13 mouse cellular contexts compared by ENCODE assay signal in genomic region chr19:41906311-41907078, GRCm38 (mm10). TPM values are rescaled to one million over a fixed set of nuclear protein-coding genes. Genes with fewer than 3 reads are reported as not detected.
A peak's percentile ranks its signal among the peaks of the same experiment; 100 is the strongest.
DNase-seq lines count a peak whose midpoint lies in the region; ATAC-seq and TF ChIP-seq lines count a peak whose summit lies in the region.
"Had no signal": no experiment of that assay in that cellular context is flagged by ENCODE, and none has a peak within 500 bp of the region (broad histone marks: within the 10 kb centered on the region; RNA-seq: fewer than 3 reads in every experiment).

No protein-coding gene starts in this region.

- H3K4me1 ChIP-seq in intestine, embryonic 14.5 days (replicated peaks; ENCODE audit: control insufficient read depth, insufficient read depth, low read length), result peaks cover 7% of the 10 kb centered on the region
- peaks cover 13% of the 10 kb centered on the region for H3K4me1 ChIP-seq in intestine, embryonic 15.5 days (replicated peaks)
- peaks cover 7% of the 10 kb centered on the region for H3K4me1 ChIP-seq in bone marrow, adult 2 months (ENCODE audit: control insufficient read depth, insufficient read depth, low read length)
- H3K4me1 ChIP-seq in thymus, adult 2 months (replicated peaks; ENCODE audit: control insufficient read depth, insufficient read depth, low read length), result peaks cover 9% of the 10 kb centered on the region
- H3K4me1 ChIP-seq: hindbrain, embryonic 10.5 days had no signal

- no peak overlapping the region for H3K4me3 ChIP-seq in intestine, embryonic 14.5 days (ENCODE audit: low read depth, low read length)
- no peak overlapping the region for H3K4me3 ChIP-seq in intestine, embryonic 15.5 days (replicated peaks)
- no peak overlapping the region for H3K4me3 ChIP-seq in bone marrow, adult 2 months (replicated peaks; ENCODE audit: control insufficient read depth, low read depth, low read length)
- no peak overlapping the region for H3K4me3 ChIP-seq in macrophage (ENCODE audit: inconsistent target)
- no peak overlapping the region for H3K4me3 ChIP-seq in thymus, adult 2 months (ENCODE audit: control insufficient read depth, insufficient read depth, low read length)
- H3K4me3 ChIP-seq: gastrocnemius, adult 2 months; hindbrain, embryonic 10.5 days had no signal

- no peak overlapping the region for H3K9ac ChIP-seq in intestine, embryonic 14.5 days (ENCODE audit: low read length)
- no peak overlapping the region for H3K9ac ChIP-seq in intestine, embryonic 15.5 days
- H3K9ac ChIP-seq: forebrain, postnatal 0 days had no signal

- no peak for DNase-seq in intestine, embryonic 14.5 days (ENCODE audit: low spot score)
- peak; percentile 72 for DNase-seq in 416B (ENCODE audit: low read depth)
- no peak for DNase-seq in thymus, adult 2 months
- no peak for DNase-seq in ovary, postnatal 14 days (ENCODE audit: low spot score)
- DNase-seq in layer of hippocampus, postnatal 10 days (ENCODE audit: low spot score in 2 of 2), result no peak
- DNase-seq: adrenal gland, postnatal 14 days; cerebellum, adult 9-11 months; forebrain, postnatal 0 days; gastrocnemius, adult 2 months had no signal

- H3K36me3 ChIP-seq in intestine, embryonic 14.5 days (ENCODE audit: control insufficient read depth, insufficient read depth, low read length), result no peaks in the 10 kb centered on the region
- no peaks in the 10 kb centered on the region for H3K36me3 ChIP-seq in intestine, embryonic 15.5 days
- no peaks in the 10 kb centered on the region for H3K36me3 ChIP-seq in macrophage (ENCODE audit: inconsistent target)
- H3K36me3 ChIP-seq in thymus, adult 2 months (ENCODE audit: control insufficient read depth, insufficient read depth, low read length), result no peaks in the 10 kb centered on the region
- H3K36me3 ChIP-seq: hindbrain, embryonic 10.5 days had no signal

- no peak for TF ChIP-seq CTCF in bone marrow, adult 2 months (IDR thresholded peaks at IDR 0.05; ENCODE audit: control insufficient read depth, insufficient read depth, low read length)
- TF ChIP-seq CTCF in thymus, adult 2 months (IDR thresholded peaks at IDR 0.05; ENCODE audit: borderline replicate concordance, control insufficient read depth, extremely low read depth, insufficient read depth, low read length, poor library complexity), result no peak

- no peaks in the 10 kb centered on the region for H3K27me3 ChIP-seq in intestine, embryonic 14.5 days (replicated peaks; ENCODE audit: control insufficient read depth, insufficient read depth, low read length)
- H3K27me3 ChIP-seq in intestine, embryonic 15.5 days (replicated peaks), result no peaks in the 10 kb centered on the region
- H3K27me3 ChIP-seq in thymus, adult 2 months (ENCODE audit: control insufficient read depth, insufficient read depth, low read length), result no peaks in the 10 kb centered on the region

- TF ChIP-seq POLR2A in bone marrow, adult 2 months (IDR thresholded peaks at IDR 0.05; ENCODE audit: borderline replicate concordance, control insufficient read depth, low read depth, low read length), result no peak
- no peak for TF ChIP-seq POLR2A in thymus, adult 2 months (IDR thresholded peaks at IDR 0.05; ENCODE audit: control insufficient read depth, extremely low read depth, insufficient read depth, low read length, poor library complexity)

- 54% methylated on average over 6 of the region's 6 CpGs for WGBS in intestine, embryonic 14.5 days
- WGBS in intestine, embryonic 15.5 days, result 48% methylated on average over 6 of the region's 6 CpGs
- 33% methylated on average over 6 of the region's 6 CpGs for WGBS in bone marrow, adult 2 months
- 34% methylated on average over 6 of the region's 6 CpGs for WGBS in macrophage (ENCODE audit: missing documents)
- 69% methylated on average over 6 of the region's 6 CpGs for WGBS in thymus, adult 2 months

- 0 out of 2 replicates have a peak overlapping the region, but pooled peaks have one; percentile 18 for H3K27ac ChIP-seq in intestine, embryonic 14.5 days (ENCODE audit: low read depth)
- H3K27ac ChIP-seq in intestine, embryonic 15.5 days, result no peak overlapping the region
- peak overlapping the region; percentile 78 for H3K27ac ChIP-seq in bone marrow, adult 2 months (ENCODE audit: control insufficient read depth, insufficient read depth, low read depth, low read length, poor library complexity)
- peak overlapping the region; percentile 10; the same call in 1 of the 2 replicates for H3K27ac ChIP-seq in macrophage
- no peak overlapping the region for H3K27ac ChIP-seq in thymus, adult 2 months (ENCODE audit: control insufficient read depth, insufficient read depth, low read length)
- H3K27ac ChIP-seq: gastrocnemius, adult 2 months; hindbrain, embryonic 10.5 days had no signal

- H3K79me2 ChIP-seq in macrophage (ENCODE audit: inconsistent target), result no peaks in the 10 kb centered on the region

- no peaks in the 10 kb centered on the region for H3K9me3 ChIP-seq in intestine, embryonic 14.5 days (ENCODE audit: control insufficient read depth, low read length)
- H3K9me3 ChIP-seq in intestine, embryonic 15.5 days, result no peaks in the 10 kb centered on the region
- H3K9me3 ChIP-seq: hindbrain, embryonic 10.5 days had no signal

- ATAC-seq in intestine, embryonic 14.5 days (replicated peaks; ENCODE audit: low FRiP score, low TSS enrichment, low read depth), result no peak
- ATAC-seq in intestine, embryonic 15.5 days, result no peak
- ATAC-seq: forebrain, postnatal 0 days had no signal

- H3K4me2 ChIP-seq in intestine, embryonic 14.5 days (ENCODE audit: low read length), result no peak overlapping the region
- no peak overlapping the region for H3K4me2 ChIP-seq in intestine, embryonic 15.5 days (replicated peaks)

RNA-seq across cellular contexts. Expression of gene Pgam1, which starts 5.2 kb away (rescaled TPM):
- 819 and 835 TPM in 2 replicates for polyA plus RNA-seq in intestine, embryonic 14.5 days (2014; fragmentation: Nextera tagmentation; extraction: Ambion mirVana)
- 855 and 865 TPM in 2 replicates for polyA plus RNA-seq in intestine, embryonic 15.5 days (2015; fragmentation: Nextera tagmentation; extraction: Ambion mirVana)
- polyA plus RNA-seq in bone marrow, adult 2 months (2011; ENCODE audit: insufficient read depth, insufficient read length, low replicate concordance, missing spikeins), result 47.1 and 160 TPM in 2 replicates
- total RNA-seq in macrophage (2018; cell fraction: chromatin; rRNA removed), result 10 to 100 TPM in 25 of 26 experiments, 1 to 10 TPM in 1; 7.5 to 76.5 (median 25.1) TPM
- total RNA-seq in macrophage (2018; cell fraction: cytosol; rRNA removed), result 100 to 1,000 TPM; 264 to 454 (median 349) TPM
- 100 to 1,000 TPM in 14 of 26 experiments, 10 to 100 TPM in 12; 47.8 to 175 (median 103) TPM for total RNA-seq in macrophage (2018; cell fraction: nucleus; rRNA removed)
- 316 to 518 TPM (median 374 TPM) in 3 replicates for polyA plus RNA-seq in macrophage (2018)
- polyA plus RNA-seq in thymus, adult 2 months (2012; rRNA removed), result 187 and 200 TPM in 2 replicates
- total RNA-seq in layer of hippocampus, postnatal 10 days (2021), result 100 to 1,000 TPM; 451 to 486 TPM

RNA-seq across cellular contexts. Expression of gene Rrp12, which starts 10.5 kb away (rescaled TPM):
- 16.2 and 16.3 TPM in 2 replicates for polyA plus RNA-seq in intestine, embryonic 14.5 days (2014; fragmentation: Nextera tagmentation; extraction: Ambion mirVana)
- 17.6 and 18.1 TPM in 2 replicates for polyA plus RNA-seq in intestine, embryonic 15.5 days (2015; fragmentation: Nextera tagmentation; extraction: Ambion mirVana)
- 5.8 and 12.5 TPM in 2 replicates for polyA plus RNA-seq in bone marrow, adult 2 months (2011; ENCODE audit: insufficient read depth, insufficient read length, low replicate concordance, missing spikeins)
- total RNA-seq in macrophage (2018; cell fraction: chromatin; rRNA removed), result 10 to 100 TPM in 7 of 26 experiments, 1 to 10 TPM in 19; 2.3 to 18.2 (median 8.3) TPM
- 1 to 10 TPM; 3.5 to 6.7 (median 5.1) TPM for total RNA-seq in macrophage (2018; cell fraction: cytosol; rRNA removed)
- 10 to 100 TPM in 2 of 26 experiments, 1 to 10 TPM in 24; 2.5 to 18.5 (median 5.6) TPM for total RNA-seq in macrophage (2018; cell fraction: nucleus; rRNA removed)
- polyA plus RNA-seq in macrophage (2018), result 3.8 to 15.5 TPM (median 6.8 TPM) in 3 replicates
- 9.7 and 10.9 TPM in 2 replicates for polyA plus RNA-seq in thymus, adult 2 months (2012; rRNA removed)
- 10 to 100 TPM; 36.3 to 37.1 TPM for total RNA-seq in layer of hippocampus, postnatal 10 days (2021)

RNA-seq across cellular contexts. Expression of gene Exosc1, which starts 26.7 kb away (rescaled TPM):
- polyA plus RNA-seq in intestine, embryonic 14.5 days (2014; fragmentation: Nextera tagmentation; extraction: Ambion mirVana), result 84.7 and 88.0 TPM in 2 replicates
- polyA plus RNA-seq in intestine, embryonic 15.5 days (2015; fragmentation: Nextera tagmentation; extraction: Ambion mirVana), result 65.4 and 72.5 TPM in 2 replicates
- polyA plus RNA-seq in bone marrow, adult 2 months (2011; ENCODE audit: insufficient read depth, insufficient read length, low replicate concordance, missing spikeins), result 16.4 and 24.6 TPM in 2 replicates
- total RNA-seq in macrophage (2018; cell fraction: chromatin; rRNA removed), result 10 to 100 TPM in 19 of 26 experiments, 1 to 10 TPM in 7; 3.9 to 35.7 (median 16.0) TPM
- 10 to 100 TPM; 10.2 to 27.9 (median 20.5) TPM for total RNA-seq in macrophage (2018; cell fraction: cytosol; rRNA removed)
- total RNA-seq in macrophage (2018; cell fraction: nucleus; rRNA removed), result 10 to 100 TPM in 17 of 26 experiments, 1 to 10 TPM in 9; 5.3 to 35.8 (median 13.5) TPM
- polyA plus RNA-seq in macrophage (2018), result 15.3 to 37.7 TPM (median 36.0 TPM) in 3 replicates
- 20.3 and 20.5 TPM in 2 replicates for polyA plus RNA-seq in thymus, adult 2 months (2012; rRNA removed)
- 10 to 100 TPM; 28.8 to 32.2 TPM for total RNA-seq in layer of hippocampus, postnatal 10 days (2021)

RNA-seq across cellular contexts. Expression of gene Zdhhc16, which starts 26.8 kb away (rescaled TPM):
- polyA plus RNA-seq in intestine, embryonic 14.5 days (2014; fragmentation: Nextera tagmentation; extraction: Ambion mirVana), result 69.2 and 76.6 TPM in 2 replicates
- 67.1 and 71.9 TPM in 2 replicates for polyA plus RNA-seq in intestine, embryonic 15.5 days (2015; fragmentation: Nextera tagmentation; extraction: Ambion mirVana)
- 27.4 and 59.8 TPM in 2 replicates for polyA plus RNA-seq in bone marrow, adult 2 months (2011; ENCODE audit: insufficient read depth, insufficient read length, low replicate concordance, missing spikeins)
- total RNA-seq in macrophage (2018; cell fraction: chromatin; rRNA removed), result 10 to 100 TPM; 30.4 to 96.2 (median 73.6) TPM
- total RNA-seq in macrophage (2018; cell fraction: cytosol; rRNA removed), result 10 to 100 TPM; 20.2 to 31.1 (median 25.7) TPM
- total RNA-seq in macrophage (2018; cell fraction: nucleus; rRNA removed), result 10 to 100 TPM; 27.2 to 91.0 (median 47.7) TPM
- 17.4 to 32.6 TPM (median 29.9 TPM) in 3 replicates for polyA plus RNA-seq in macrophage (2018)
- 162 and 176 TPM in 2 replicates for polyA plus RNA-seq in thymus, adult 2 months (2012; rRNA removed)
- total RNA-seq in layer of hippocampus, postnatal 10 days (2021), result 10 to 100 TPM; 60.2 to 67.4 TPM

RNA-seq across cellular contexts. Expression of gene Frat2, which starts 58.6 kb away (rescaled TPM):
- 6.4 and 6.5 TPM in 2 replicates for polyA plus RNA-seq in intestine, embryonic 14.5 days (2014; fragmentation: Nextera tagmentation; extraction: Ambion mirVana)
- 10.5 and 10.7 TPM in 2 replicates for polyA plus RNA-seq in intestine, embryonic 15.5 days (2015; fragmentation: Nextera tagmentation; extraction: Ambion mirVana)
- polyA plus RNA-seq in bone marrow, adult 2 months (2011; ENCODE audit: insufficient read depth, insufficient read length, low replicate concordance, missing spikeins), result 4.5 and 9.7 TPM in 2 replicates
- total RNA-seq in macrophage (2018; cell fraction: chromatin; rRNA removed), result 1 to 10 TPM in 8 of 26 experiments, under 1 TPM in 7, not detected in 11; 0.36 to 6.6 (median 1.0) TPM
- 1 to 10 TPM in 13 of 26 experiments, under 1 TPM in 13; 0.03 to 6.3 (median 1.1) TPM for total RNA-seq in macrophage (2018; cell fraction: cytosol; rRNA removed)
- 1 to 10 TPM in 13 of 26 experiments, under 1 TPM in 6, not detected in 7; 0.25 to 4.3 (median 1.3) TPM for total RNA-seq in macrophage (2018; cell fraction: nucleus; rRNA removed)
- 0.41 to 4.5 TPM (median 3.0 TPM) in 3 replicates for polyA plus RNA-seq in macrophage (2018)
- polyA plus RNA-seq in thymus, adult 2 months (2012; rRNA removed), result 27.4 and 44.5 TPM in 2 replicates
- 10 to 100 TPM; 19.1 to 19.4 TPM for total RNA-seq in layer of hippocampus, postnatal 10 days (2021)

Comparison
In these comparisons a context has a peak if more than half of its experiments do, and no peak if none do; other contexts are left out.
1. H3K27ac ChIP-seq: peak in intestine, embryonic 14.5 days (single experiment), bone marrow, adult 2 months (single experiment) and macrophage (single experiment); none in intestine, embryonic 15.5 days (single experiment) and thymus, adult 2 months (single experiment).